In genomic region chr17:87734471-87734870, GRCm38 (mm10) we compare ENCODE assay signal across 29 mouse cellular contexts.
"Had no signal": no experiment of that assay in that cellular context is flagged by ENCODE, and none has a peak within 500 bp of the region (broad histone marks: within the 10 kb centered on the region; RNA-seq: fewer than 3 reads in every experiment).

No protein-coding gene starts in this region.

- H3K4me3 ChIP-seq: embryonic facial prominence, embryonic 10.5 days; embryonic facial prominence, embryonic 12.5 days; embryonic facial prominence, embryonic 13.5 days; embryonic facial prominence, embryonic 15.5 days; erythroblast, embryonic 14.5 days; forebrain, embryonic 10.5 days; forebrain, embryonic 12.5 days; forebrain, embryonic 13.5 days; forebrain, embryonic 15.5 days; gastrocnemius, adult 2 months; heart, adult 2 months had no signal

- DNase-seq: cerebellum, adult 2 months; cerebellum, adult 8-10 months; cerebellum, adult 9-10 months; cerebellum, adult 9-11 months; cerebellum, postnatal 10 days; cerebellum, postnatal 14 days; cerebellum, postnatal 25 days; cerebellum, postnatal 36 days; embryo, embryonic 11 days; forebrain, postnatal 0 days; gastrocnemius, adult 2 months; gastrocnemius, postnatal 10 days; gastrocnemius, postnatal 14 days; gastrocnemius, postnatal 25 days; gastrocnemius, postnatal 36 days; heart, adult 11 months; heart, adult 18-20 months; heart, adult 2 months had no signal

- H3K27ac ChIP-seq: embryonic facial prominence, embryonic 10.5 days; embryonic facial prominence, embryonic 12.5 days; embryonic facial prominence, embryonic 13.5 days; embryonic facial prominence, embryonic 15.5 days; forebrain, embryonic 10.5 days; forebrain, embryonic 12.5 days; forebrain, embryonic 13.5 days; forebrain, embryonic 15.5 days; gastrocnemius, adult 2 months; heart, adult 2 months had no signal

- H3K9ac ChIP-seq: embryonic facial prominence, embryonic 12.5 days; embryonic facial prominence, embryonic 13.5 days; embryonic facial prominence, embryonic 15.5 days; forebrain, embryonic 12.5 days; forebrain, embryonic 13.5 days; forebrain, embryonic 15.5 days; forebrain, postnatal 0 days had no signal

- H3K36me3 ChIP-seq: embryonic facial prominence, embryonic 10.5 days; embryonic facial prominence, embryonic 12.5 days; embryonic facial prominence, embryonic 13.5 days; embryonic facial prominence, embryonic 15.5 days; forebrain, embryonic 10.5 days; forebrain, embryonic 12.5 days; forebrain, embryonic 15.5 days had no signal

- H3K4me1 ChIP-seq: embryonic facial prominence, embryonic 10.5 days; embryonic facial prominence, embryonic 12.5 days; embryonic facial prominence, embryonic 13.5 days; embryonic facial prominence, embryonic 15.5 days; forebrain, embryonic 10.5 days; forebrain, embryonic 12.5 days; forebrain, embryonic 13.5 days; forebrain, embryonic 15.5 days had no signal

- ATAC-seq: forebrain, embryonic 13.5 days; forebrain, embryonic 14.5 days; forebrain, embryonic 15.5 days; forebrain, embryonic 16.5 days; forebrain, postnatal 0 days had no signal

- H3K27me3 ChIP-seq: embryonic facial prominence, embryonic 12.5 days; embryonic facial prominence, embryonic 13.5 days; embryonic facial prominence, embryonic 15.5 days; forebrain, embryonic 12.5 days; forebrain, embryonic 13.5 days; forebrain, embryonic 15.5 days had no signal

- H3K4me2 ChIP-seq: embryonic facial prominence, embryonic 12.5 days; embryonic facial prominence, embryonic 13.5 days; embryonic facial prominence, embryonic 15.5 days; forebrain, embryonic 12.5 days; forebrain, embryonic 13.5 days; forebrain, embryonic 15.5 days had no signal

- H3K9me3 ChIP-seq: embryonic facial prominence, embryonic 10.5 days; embryonic facial prominence, embryonic 12.5 days; embryonic facial prominence, embryonic 15.5 days; forebrain, embryonic 12.5 days; forebrain, embryonic 15.5 days had no signal
